Mouse (Mus musculus) midbrain, embryonic 15.5 days (tissue): ENCODE results near the gene Adam11. TPM values are rescaled to one million over a fixed set of nuclear protein-coding genes. Genes with fewer than 3 reads are reported as not detected.

ENCODE experiments used
- ATAC-seq: fragments of 200-750 bp; cut with Nextera tagmentation; replicated peaks from 2 replicates; pipeline ENCODE4 v1.8.0; 2017; ENCODE audit warnings: moderate TSS enrichment
- H3K27ac ChIP-seq: fragments of 300-500 bp; sonication (generic); 2 replicates; pipeline ENCODE4 v1.5.1; 2015; ENCODE audit warnings: mild to moderate bottlenecking, inconsistent platforms
- H3K27me3 ChIP-seq: fragments of 300-500 bp; sonication (generic); replicated peaks from 2 replicates; pipeline ENCODE4 v1.6.1; 2015; ENCODE audit warnings: inconsistent platforms
- H3K36me3 ChIP-seq: fragments of 300-500 bp; sonication (generic); replicated peaks from 2 replicates; pipeline ENCODE4 v1.6.1; 2015; ENCODE audit warnings: inconsistent platforms
- H3K4me1 ChIP-seq: fragments of 300-500 bp; sonication (generic); 2 replicates; pipeline ENCODE4 v1.6.1; 2015; ENCODE audit warnings: inconsistent platforms
- H3K4me2 ChIP-seq: fragments of 300-500 bp; sonication (generic); 2 replicates; pipeline ENCODE4 v1.6.1; 2015; ENCODE audit warnings: inconsistent platforms, mild to moderate bottlenecking, moderate library complexity
- H3K4me3 ChIP-seq: fragments of 300-500 bp; sonication (generic); 2 replicates; pipeline ENCODE4 v1.5.1; 2015; ENCODE audit warnings: mild to moderate bottlenecking, inconsistent platforms
- H3K9ac ChIP-seq: fragments of 300-500 bp; sonication (generic); 2 replicates; pipeline ENCODE4 v1.6.1; 2015; ENCODE audit warnings: mild to moderate bottlenecking, inconsistent platforms
- H3K9me3 ChIP-seq: fragments of 300-500 bp; sonication (generic); 2 replicates; pipeline ENCODE4 v1.6.1; 2016; ENCODE audit warnings: inconsistent platforms
- WGBS: fragments of 180-500 bp; shearing (Covaris S2); methylation state at CpG from one replicate; pipeline ENCODE4 v1.1.7; 2015; ENCODE audit warnings: mixed read lengths; 5-methylcytosine and 5-hydroxymethylcytosine counted together
- polyA plus RNA-seq: library from polyadenylated mRNA; unstranded; fragments of >200 nt; fragmentation: Nextera tagmentation; extraction: Ambion mirVana; gene quantifications from 2 replicates; pipeline ENCODE4 v1.2.1, GENCODE M21; 2015

Adam11 gene
- polyA plus RNA-seq, 1 experiment from 2014 or later = 40.4 TPM

DNA sequence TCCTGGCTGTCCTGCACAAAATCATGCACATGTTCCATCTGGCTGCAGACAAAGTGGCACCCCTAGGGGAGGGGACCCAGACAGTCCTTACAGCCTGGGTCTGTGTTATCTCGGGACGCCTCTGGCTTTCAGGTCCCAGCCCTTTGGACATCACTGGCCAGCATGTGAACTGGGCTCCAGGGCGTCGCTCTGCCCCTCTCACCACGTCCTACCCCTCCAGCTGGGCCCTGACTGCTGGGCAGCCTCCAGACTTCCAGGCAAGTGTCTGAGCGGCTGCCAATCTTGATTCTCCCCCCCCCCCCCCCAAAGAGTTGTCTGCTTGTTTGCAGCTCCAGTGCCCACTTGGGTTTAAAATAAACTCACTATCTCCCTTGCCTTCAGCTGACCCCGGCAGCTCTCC, 22.2 kb downstream of the Adam11 start:
- Histone ChIP-seq H3K4me3 (no peak overlapping the region), H3K36me3 (no peaks in the 10 kb centered on the region), H3K27me3 (no peaks in the 10 kb centered on the region), H3K9ac (no peak overlapping the region), H3K4me2 (no peak overlapping the region), H3K4me1 (peaks cover 4% of the 10 kb centered on the region; the same call in 1 of the 2 replicates), H3K27ac (no peak overlapping the region), H3K9me3 (no peaks in the 10 kb centered on the region)
- 66% methylated on average over 7 of the region's 7 CpGs for WGBS
- no peak for ATAC-seq

DNA sequence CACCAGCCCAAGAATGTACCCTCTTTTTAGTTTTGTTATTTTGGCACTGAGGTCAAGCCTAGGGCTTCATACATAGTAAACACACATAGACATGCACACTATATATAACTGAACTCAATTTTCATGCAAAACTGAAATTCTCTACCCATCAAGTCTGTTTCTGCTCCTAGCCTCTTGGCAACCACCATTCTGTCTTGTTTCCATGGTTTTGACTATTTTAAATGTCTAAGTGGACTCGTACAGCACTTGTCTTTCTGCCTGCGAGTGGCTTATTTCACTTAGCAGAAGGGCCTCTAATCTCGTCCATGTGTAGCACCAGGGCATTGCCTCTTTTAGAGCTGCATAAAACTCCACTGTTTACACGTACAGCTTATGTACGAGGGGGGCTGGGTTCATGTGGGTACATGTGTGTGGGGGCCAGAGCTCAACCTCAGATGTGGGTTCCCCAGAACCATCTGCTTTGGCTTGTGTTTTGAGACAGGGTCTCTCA, 26.5 kb downstream of the Adam11 start:
- Histone ChIP-seq H3K36me3 (no peaks in the 10 kb centered on the region), H3K27me3 (no peaks in the 10 kb centered on the region), H3K9me3 (no peaks in the 10 kb centered on the region), H3K27ac (no peak overlapping the region), H3K9ac (no peak overlapping the region), H3K4me3 (no peak overlapping the region), H3K4me2 (no peak overlapping the region), H3K4me1 (no peaks in the 10 kb centered on the region)
- no peak for ATAC-seq
- WGBS = 76% methylated on average over 5 of the region's 5 CpGs

DNA sequence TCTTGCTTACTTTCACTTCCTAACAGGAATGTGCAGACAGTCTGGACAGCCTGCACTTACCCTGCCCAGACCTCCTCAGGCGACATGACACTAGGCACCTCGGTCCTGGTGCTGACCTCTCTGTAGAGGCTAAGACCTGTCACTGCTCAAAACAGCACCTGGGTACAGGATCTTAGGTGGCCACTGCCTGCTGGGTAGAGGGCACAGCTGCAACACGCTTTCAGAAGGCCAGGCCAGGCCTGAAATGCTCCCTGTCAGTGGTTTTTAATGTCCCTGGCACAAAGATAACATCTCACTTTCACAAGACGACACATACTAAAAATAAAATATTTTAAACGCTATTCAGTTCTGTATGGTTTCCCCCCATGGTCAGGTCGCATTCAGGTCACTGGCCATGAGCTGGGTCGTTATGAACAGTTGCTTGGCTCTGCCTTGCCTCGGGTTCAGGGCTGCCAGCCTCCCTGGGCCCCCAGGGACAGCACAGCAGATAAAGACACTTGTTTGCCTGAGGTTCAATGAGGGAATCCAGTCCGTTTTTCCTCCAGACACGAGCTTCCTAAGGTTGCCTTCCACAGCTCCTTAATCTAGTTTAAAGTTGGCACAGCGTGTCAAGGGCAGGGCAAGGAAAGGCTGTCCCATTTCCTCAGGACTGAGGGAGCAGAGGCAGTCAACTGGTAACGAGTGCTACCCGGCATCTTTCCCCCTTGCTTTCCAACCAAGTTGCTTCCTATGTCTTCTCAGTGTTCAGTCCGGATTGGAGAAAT, 30.6 kb downstream of the Adam11 start:
- Histone ChIP-seq H3K4me2 (no peak overlapping the region), H3K9me3 (no peaks in the 10 kb centered on the region), H3K9ac (no peak overlapping the region), H3K4me3 (no peak overlapping the region), H3K4me1 (no peaks in the 10 kb centered on the region), H3K27ac (no peak overlapping the region), H3K27me3 (no peaks in the 10 kb centered on the region), H3K36me3 (no peaks in the 10 kb centered on the region)
- no peak for ATAC-seq
- WGBS = 62% methylated on average over 14 of the region's 14 CpGs

DNA sequence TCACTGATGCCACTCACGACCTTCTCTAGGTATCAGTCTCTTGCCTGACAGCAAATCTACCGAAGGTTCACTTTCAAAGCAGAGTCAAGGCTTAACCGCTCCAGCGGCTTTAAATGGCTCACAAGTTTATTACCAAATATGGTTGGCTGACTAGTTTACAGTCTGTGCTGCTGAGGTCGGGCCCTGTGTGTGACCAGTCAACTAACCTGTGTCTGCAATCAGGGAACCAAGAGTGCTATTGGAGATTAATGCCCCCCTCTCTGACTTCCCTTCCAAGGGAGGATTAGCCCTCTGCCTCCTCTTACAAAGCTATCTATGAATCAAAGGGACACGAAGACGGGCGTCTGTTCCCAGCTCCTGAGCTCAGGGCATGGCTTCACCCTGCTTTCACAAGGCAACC, 32.9 kb downstream of the Adam11 start:
- no peaks in the 10 kb centered on the region for H3K9me3 ChIP-seq
- no peak overlapping the region for H3K4me2 ChIP-seq
- H3K9ac ChIP-seq = no peak overlapping the region
- 53% methylated on average over 8 of the region's 8 CpGs for WGBS
- H3K4me3 ChIP-seq = no peak overlapping the region
- ATAC-seq = no peak
- H3K36me3 ChIP-seq = no peaks in the 10 kb centered on the region; the same call in 1 of the 2 replicates
- H3K27ac ChIP-seq = no peak overlapping the region
- H3K4me1 ChIP-seq = no peaks in the 10 kb centered on the region
- no peaks in the 10 kb centered on the region for H3K27me3 ChIP-seq

DNA sequence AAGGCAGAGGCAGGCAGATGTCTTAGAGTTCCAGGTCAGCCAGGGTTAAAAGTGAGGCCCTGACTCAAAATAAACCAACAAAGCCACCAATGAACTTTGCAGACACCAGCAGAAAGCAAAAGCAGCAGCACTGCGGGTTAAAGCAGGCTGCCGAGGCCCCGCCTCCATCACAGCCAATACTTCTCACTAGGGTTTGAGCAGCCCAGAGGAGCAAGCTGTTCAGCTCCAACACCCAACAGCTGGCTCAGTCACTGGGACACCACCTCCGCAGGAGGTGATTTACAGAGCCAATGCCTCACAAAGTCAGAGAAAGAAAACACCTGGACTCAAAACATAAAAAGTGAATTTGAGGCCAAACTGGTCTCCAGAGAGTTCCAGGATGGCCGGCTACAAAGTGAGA, 42.2 kb downstream of the Adam11 start:
- no peaks in the 10 kb centered on the region for H3K27me3 ChIP-seq
- peaks cover 6% of the 10 kb centered on the region for H3K36me3 ChIP-seq
- H3K9ac ChIP-seq = no peak overlapping the region
- no peak overlapping the region for H3K27ac ChIP-seq
- WGBS = 88% methylated on average over 5 of the region's 5 CpGs
- no peak overlapping the region for H3K4me3 ChIP-seq
- H3K9me3 ChIP-seq = no peaks in the 10 kb centered on the region
- no peak for ATAC-seq
- no peak overlapping the region for H3K4me2 ChIP-seq
- no peaks in the 10 kb centered on the region for H3K4me1 ChIP-seq

DNA sequence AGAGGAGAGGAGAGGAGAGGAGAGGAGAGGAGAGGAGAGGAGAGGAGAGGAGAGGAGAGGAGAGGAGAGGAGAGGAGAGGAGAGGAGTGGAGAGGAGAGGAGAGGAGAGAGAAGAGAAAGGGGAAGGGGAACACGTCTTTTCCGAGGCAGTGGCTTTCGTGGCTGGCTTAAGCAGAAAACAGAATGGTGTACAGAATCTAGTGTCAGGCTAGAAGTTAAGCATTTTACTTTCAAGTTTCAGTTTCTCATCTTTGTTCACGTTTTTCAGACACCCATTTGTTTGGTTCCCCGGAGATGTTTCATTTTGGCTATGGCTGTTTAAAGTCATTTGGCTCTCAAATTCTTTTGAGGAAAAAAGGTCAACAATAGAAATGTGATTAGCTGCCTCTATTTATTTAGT, 47.0 kb downstream of the Adam11 start:
- no peak overlapping the region for H3K4me2 ChIP-seq
- no peak overlapping the region for H3K27ac ChIP-seq
- H3K4me1 ChIP-seq = no peaks in the 10 kb centered on the region
- no peak overlapping the region for H3K4me3 ChIP-seq
- no peaks in the 10 kb centered on the region; the same call in 1 of the 2 replicates for H3K36me3 ChIP-seq
- H3K9ac ChIP-seq = no peak overlapping the region
- 76% methylated on average over 5 of the region's 5 CpGs for WGBS
- no peaks in the 10 kb centered on the region for H3K27me3 ChIP-seq
- ATAC-seq = no peak
- H3K9me3 ChIP-seq = no peaks in the 10 kb centered on the region

DNA sequence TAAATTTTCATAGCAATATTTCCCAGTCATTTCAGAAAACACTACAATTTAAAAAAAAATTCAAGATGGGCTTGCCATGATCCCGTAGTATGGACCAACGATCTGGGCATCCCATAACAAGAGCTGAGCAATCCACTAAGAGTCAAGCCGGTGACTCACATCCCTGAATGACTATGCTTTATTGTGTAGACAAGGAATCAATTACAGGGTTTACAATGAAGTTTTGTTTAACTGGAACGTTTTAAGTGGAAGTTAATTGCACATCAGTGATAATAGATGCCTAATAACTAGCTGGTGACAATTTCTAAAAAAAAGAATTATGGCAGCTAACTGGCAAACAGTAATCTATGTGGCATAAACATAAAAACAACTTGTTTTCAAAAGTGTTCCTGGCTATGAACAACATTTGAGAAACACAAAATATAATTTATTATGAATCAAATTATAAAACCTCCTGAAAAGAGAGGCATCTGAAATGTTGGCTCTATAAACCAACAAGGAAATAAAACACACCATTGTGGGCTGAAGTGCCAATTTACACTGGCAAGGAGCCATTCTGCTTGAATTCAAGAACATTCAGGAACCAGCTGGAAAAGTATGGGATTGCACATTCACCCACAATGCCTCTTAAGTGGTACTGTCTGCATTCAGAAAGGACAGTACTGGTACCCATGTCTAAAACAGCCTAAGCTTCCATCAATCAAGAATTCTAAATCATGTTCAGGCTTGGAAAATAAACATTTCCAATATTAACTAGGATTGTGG, 49.7 kb downstream of the Adam11 start:
- Histone ChIP-seq H3K36me3 (no peaks in the 10 kb centered on the region), H3K4me1 (peaks cover 6% of the 10 kb centered on the region), H3K4me2 (no peak overlapping the region), H3K9ac (no peak overlapping the region), H3K9me3 (no peaks in the 10 kb centered on the region), H3K27me3 (no peaks in the 10 kb centered on the region), H3K27ac (no peak overlapping the region), H3K4me3 (no peak overlapping the region)
- no peak for ATAC-seq
- 63% methylated on average over 4 of the region's 4 CpGs for WGBS

DNA sequence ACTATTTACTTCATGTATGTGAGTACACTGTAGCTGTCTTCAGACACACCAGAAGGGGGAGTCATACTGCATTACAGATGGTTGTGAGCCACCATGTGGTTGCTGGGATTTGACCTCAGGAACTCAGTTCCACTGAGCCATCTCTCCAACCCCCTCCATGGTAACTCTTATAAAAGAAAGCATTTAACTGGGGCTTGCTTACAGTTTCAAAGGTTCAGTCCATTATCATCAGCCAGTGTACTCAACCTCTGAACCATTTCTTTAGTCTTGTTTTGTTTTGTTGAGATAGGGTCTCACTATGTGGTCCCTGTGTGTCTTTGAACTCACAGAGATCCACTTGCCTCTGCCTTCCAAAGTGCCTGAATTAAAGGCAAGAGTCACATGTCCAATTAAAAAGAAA, 53.6 kb downstream of the Adam11 start:
- H3K9ac ChIP-seq = no peak overlapping the region
- peaks cover 35% of the 10 kb centered on the region for H3K4me1 ChIP-seq
- no peak overlapping the region for H3K4me3 ChIP-seq
- no peaks in the 10 kb centered on the region for H3K9me3 ChIP-seq
- no peak for ATAC-seq
- H3K27me3 ChIP-seq = no peaks in the 10 kb centered on the region
- no peak overlapping the region for H3K27ac ChIP-seq
- H3K4me2 ChIP-seq = no peak overlapping the region
- no peaks in the 10 kb centered on the region for H3K36me3 ChIP-seq

DNA sequence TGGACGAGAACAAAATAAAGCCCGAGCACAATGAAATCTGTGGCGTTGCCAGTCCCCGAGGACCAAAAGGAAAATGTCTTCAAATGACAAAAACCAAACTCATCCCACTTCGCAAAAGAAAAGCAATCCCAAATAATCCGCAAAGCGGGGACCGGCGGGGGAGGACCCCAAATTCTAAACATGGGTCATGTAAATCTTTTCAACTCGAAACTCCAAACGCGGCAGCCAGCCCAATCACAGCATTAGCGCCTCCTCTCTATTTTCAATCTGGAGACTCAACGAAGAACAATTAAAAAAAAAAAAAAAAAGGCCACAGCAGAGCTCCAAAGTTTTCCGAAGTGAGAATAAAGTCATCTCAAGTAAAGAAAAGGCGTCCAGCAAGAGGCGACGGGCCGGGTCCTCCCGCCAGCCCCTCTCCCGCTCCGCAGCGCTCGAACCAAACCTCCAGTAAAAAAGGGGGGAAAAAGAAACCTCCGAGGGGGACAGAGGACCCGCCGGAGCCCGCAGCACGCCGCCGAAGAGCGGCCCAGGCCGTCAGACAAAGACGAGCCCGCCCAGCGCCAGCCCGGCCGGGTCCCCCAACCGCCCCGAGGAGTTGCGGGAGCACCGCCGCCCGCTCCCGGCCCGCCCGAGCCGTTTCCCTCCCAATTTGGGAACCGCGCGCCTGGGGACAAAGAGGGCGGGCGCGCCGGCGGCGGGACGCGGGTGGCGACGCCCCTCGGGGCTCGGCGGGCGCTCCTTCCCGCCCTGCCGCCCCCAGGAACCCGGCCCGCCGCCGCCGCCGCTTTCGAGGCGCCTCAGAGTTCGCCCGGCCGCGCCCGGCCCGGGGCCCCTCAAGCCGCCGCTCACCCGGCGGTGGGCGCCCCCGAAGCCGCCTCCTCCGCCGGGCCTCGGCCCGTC, 57.1 kb downstream of the Adam11 start:
- Histone ChIP-seq H3K9ac (peak overlapping the region; percentile 86), H3K4me1 (peaks cover 37% of the 10 kb centered on the region), H3K36me3 (no peaks in the 10 kb centered on the region), H3K9me3 (no peaks in the 10 kb centered on the region), H3K4me3 (peak overlapping the region; percentile 75), H3K27me3 (0 out of 2 replicates have a peak, but pooled peaks cover 13% of the 10 kb centered on the region), H3K4me2 (peak overlapping the region; percentile 86), H3K27ac (peak overlapping the region; percentile 91)
- ATAC-seq = peak; percentile 66
- under 1% methylated on average over 73 of the region's 92 CpGs for WGBS

DNA sequence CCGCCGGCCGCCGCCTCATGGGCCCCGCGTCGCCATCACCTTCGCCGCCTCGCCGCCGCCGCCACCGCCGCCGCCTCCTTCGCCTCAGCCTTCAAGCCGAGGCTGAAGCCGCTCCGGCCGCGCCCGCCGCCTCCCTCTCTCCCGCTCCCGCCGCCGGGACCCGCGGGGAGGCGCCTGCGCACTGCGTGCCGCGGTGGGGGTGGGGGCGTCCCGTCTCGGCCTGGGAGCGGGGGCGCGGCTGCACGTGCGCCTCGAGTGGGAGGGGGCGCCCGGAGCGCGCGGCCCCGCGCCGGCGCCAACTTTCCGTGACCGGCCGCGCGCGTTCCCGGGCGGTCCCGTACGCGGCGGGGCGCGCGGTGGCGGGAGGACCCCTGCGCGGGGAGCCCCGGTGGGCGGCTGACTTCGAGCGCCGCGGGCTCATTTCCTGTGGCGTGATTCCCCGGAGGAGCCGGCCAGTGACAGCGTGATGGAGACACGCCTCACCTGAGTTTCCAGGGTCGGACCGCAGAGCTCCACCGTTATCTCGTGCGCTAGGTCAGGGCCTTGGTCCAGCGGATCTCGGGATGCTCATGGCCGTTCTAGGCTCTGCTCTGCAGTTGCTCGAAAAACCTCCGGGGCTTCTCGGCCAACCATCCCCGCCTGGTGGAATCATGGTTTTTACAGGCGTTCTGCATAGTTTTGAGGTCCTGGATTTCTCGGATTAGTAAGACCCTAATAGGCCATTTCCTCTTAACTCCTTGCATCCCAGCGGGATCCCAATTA, 58.0 kb downstream of the Adam11 start, which contains the start of gene Gjc1:
Gene Gjc1 (minus strand): TSS at position 680 of the 762 bp plus-strand sequence.
- Histone ChIP-seq H3K4me3 (peak within 1 kb of the TSS; percentile 75), H3K9ac (peak within 1 kb of the TSS; percentile 86), H3K36me3 (no peaks in the 10 kb centered on the region), H3K27me3 (0 out of 2 replicates have a peak, but pooled peaks cover 13% of the 10 kb centered on the region), H3K9me3 (no peaks in the 10 kb centered on the region), H3K4me1 (peaks cover 34% of the 10 kb centered on the region), H3K4me2 (peak within 1 kb of the TSS; percentile 86), H3K27ac (peak within 1 kb of the TSS; percentile 91)
- WGBS = under 1% methylated on average over 68 of the region's 97 CpGs
- ATAC-seq = peak; percentile 86

DNA sequence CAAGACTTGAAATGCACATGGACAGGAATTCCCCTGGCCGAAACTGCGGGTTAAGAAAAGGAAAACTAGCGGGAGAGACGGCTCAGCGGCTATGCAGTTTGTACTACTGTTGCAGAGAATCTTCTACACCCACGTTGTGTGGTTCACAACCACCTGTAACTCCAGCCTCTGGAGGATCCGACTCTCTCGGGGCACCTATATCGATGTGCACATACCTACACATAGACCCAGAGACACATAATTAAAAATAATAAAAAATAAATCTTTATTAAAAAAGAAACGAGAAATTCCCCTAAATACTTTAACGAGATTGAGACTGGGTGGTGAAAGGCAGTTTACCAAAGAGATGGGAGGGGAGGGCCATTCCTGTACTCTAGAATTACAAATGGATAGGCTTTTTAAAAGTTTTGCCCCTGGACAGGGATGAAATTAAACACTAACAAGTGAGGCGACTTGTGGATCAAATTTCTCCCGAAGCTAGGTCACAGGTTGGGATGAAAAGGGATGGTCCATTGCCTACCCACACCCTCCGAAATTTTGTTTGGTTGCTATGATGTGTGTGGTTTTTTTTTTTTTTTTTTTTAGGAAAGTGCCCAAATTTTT, 58.6 kb downstream of the Adam11 start:
- Histone ChIP-seq H3K27me3 (0 out of 2 replicates have a peak, but pooled peaks cover 13% of the 10 kb centered on the region), H3K9ac (peak overlapping the region; percentile 86; the same call in 1 of the 2 replicates), H3K27ac (peak overlapping the region; percentile 91), H3K9me3 (no peaks in the 10 kb centered on the region), H3K4me3 (peak overlapping the region; percentile 75), H3K4me1 (peaks cover 34% of the 10 kb centered on the region), H3K4me2 (peak overlapping the region; percentile 86), H3K36me3 (no peaks in the 10 kb centered on the region)
- ATAC-seq = peak; percentile 51; the same call in 1 of the 2 replicates
- 5% methylated on average over 14 of the region's 14 CpGs for WGBS
